Mouse (Mus musculus): ENCODE measurements around the gene Ccdc162. TPM values are rescaled to one million over a fixed set of nuclear protein-coding genes. Genes with fewer than 3 reads are reported as not detected.

Ccdc162 gene
- polyA plus RNA-seq, 2 experiments: 1.6 to 2.1 TPM

DNA sequence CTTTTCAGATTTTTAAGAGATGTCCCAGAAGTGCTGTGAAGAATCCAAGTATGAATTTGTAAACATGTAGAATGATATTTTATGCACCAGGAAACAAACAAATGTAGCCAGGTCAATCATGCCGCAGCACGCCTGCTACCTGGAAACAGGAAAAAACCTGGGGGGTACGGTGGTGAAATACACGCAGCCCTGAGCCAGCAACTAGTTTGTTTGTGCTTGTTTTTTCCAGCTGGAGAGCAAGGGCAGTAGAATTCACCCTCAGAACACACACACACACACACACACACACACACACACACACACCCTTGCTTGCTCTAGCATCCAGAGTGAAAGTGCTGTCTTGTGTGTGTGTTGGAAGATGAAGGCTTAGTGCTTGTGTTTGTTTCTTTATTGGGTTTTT lies 225.3 kb downstream of the Ccdc162 start:
- peaks cover 14% of the 10 kb centered on the region for H3K4me1 ChIP-seq (ENCODE audit: control insufficient read depth, insufficient read depth, low read length)
- WGBS: 36% methylated on average over 4 of the region's 4 CpGs
- no peak overlapping the region for H3K27ac ChIP-seq (replicated peaks; ENCODE audit: low read depth, low read length)
- no peaks in the 10 kb centered on the region for H3K27me3 ChIP-seq (ENCODE audit: control insufficient read depth, insufficient read depth, low read length)
- DNase-seq (ENCODE audit: low spot score) (no peak), ATAC-seq (ENCODE audit: low FRiP score, low read depth) (no peak)
- no peak overlapping the region for H3K9ac ChIP-seq (ENCODE audit: low read depth, low read length, severe bottlenecking)
- H3K9me3 ChIP-seq (ENCODE audit: control insufficient read depth, low read length): no peaks in the 10 kb centered on the region
- no peak overlapping the region for H3K4me2 ChIP-seq (replicated peaks; ENCODE audit: low read depth, low read length, severe bottlenecking)
- no peak overlapping the region for H3K4me3 ChIP-seq (replicated peaks; ENCODE audit: low read length)
- H3K36me3 ChIP-seq (ENCODE audit: control insufficient read depth, insufficient read depth, low read length): peaks cover 23% of the 10 kb centered on the region
- TF ChIP-seq POLR2A (IDR thresholded peaks at IDR 0.05; ENCODE audit: borderline replicate concordance, extremely low read depth, insufficient read depth, insufficient read length): no peak

- 0 out of 2 replicates have a peak, but pooled peaks have one; percentile 17 for TF ChIP-seq POLR2A (IDR thresholded peaks at IDR 0.05; ENCODE audit: borderline replicate concordance, extremely low read depth, insufficient read depth, insufficient read length)
- Histone ChIP-seq H3K27me3 (ENCODE audit: control insufficient read depth, insufficient read depth, low read length) (no peaks in the 10 kb centered on the region), H3K4me2 (replicated peaks; ENCODE audit: low read depth, low read length, severe bottlenecking) (peak overlapping the region; percentile 100), H3K4me1 (ENCODE audit: control insufficient read depth, insufficient read depth, low read length) (peaks cover 14% of the 10 kb centered on the region), H3K9me3 (ENCODE audit: control insufficient read depth, low read length) (no peaks in the 10 kb centered on the region), H3K27ac (replicated peaks; ENCODE audit: low read depth, low read length) (no peak overlapping the region), H3K4me3 (replicated peaks; ENCODE audit: low read length) (peak overlapping the region; percentile 62), H3K36me3 (ENCODE audit: control insufficient read depth, insufficient read depth, low read length) (peaks cover 29% of the 10 kb centered on the region), H3K9ac (ENCODE audit: low read depth, low read length, severe bottlenecking) (peak overlapping the region; percentile 73)
- DNase-seq (ENCODE audit: low spot score) (no peak), ATAC-seq (ENCODE audit: low FRiP score, low read depth) (no peak; the same call in 1 of the 2 replicates)
- under 1% methylated on average over 29 of the region's 29 CpGs for WGBS
Observed at GRCm38 (mm10) chr10:41490518-41490873, 225.9 kb downstream of the Ccdc162 start.

DNA sequence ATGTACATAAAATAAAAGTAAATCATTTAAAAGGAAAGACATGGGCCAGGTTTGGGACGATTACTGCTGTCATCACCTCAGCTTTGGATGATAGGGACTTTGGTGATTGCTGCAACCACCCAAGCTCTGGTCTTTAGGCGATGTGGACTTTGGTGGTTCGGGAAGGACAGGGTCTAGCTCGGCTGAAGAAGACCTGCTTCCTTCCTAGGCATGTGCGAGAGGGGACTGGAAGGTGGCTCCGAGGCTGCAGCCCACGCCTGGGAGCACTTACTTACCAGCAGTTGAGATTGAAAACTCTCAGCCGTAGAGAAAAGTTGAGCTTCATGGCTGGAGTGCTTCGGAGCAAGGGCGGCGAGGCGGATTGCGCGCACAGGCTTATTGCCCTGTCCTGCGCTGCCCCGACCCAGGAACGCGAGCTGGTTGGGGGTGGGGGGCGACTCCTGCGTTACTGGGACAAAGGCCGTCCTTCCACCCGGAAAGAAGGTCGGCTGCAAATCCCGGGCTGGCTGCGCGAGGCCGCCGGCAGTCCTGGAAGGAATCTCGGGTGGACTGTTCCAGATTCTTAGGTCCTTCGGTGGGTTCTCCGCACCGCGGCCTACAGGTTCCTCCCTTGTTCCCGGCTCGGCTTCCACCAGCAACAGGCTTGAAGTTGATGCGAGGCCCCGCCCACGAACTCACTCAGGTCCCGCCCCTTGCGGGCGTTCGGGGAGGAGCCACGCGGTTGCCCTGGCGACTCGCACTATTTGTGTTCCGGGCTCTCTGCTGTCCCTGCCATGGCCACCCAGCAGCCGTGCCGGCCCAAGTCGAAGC lies 226.5 kb downstream of the Ccdc162 start, which contains the start of the genes Smpd2 and Ppil6:
Gene Smpd2 (minus strand): TSS at position 662 of the 810 bp plus-strand sequence.
Gene Ppil6 (plus strand): TSS at position 732 of the 810 bp plus-strand sequence.
- DNase-seq (ENCODE audit: low spot score) (peak; percentile 91), ATAC-seq (ENCODE audit: low FRiP score, low read depth) (peak; percentile 94)
- Histone ChIP-seq H3K4me3 (replicated peaks; ENCODE audit: low read length) (peak within 1 kb of the TSS; percentile 62), H3K4me1 (ENCODE audit: control insufficient read depth, insufficient read depth, low read length) (peaks cover 14% of the 10 kb centered on the region), H3K36me3 (ENCODE audit: control insufficient read depth, insufficient read depth, low read length) (peaks cover 35% of the 10 kb centered on the region), H3K9ac (ENCODE audit: low read depth, low read length, severe bottlenecking) (peak within 1 kb of the TSS; percentile 73), H3K9me3 (ENCODE audit: control insufficient read depth, low read length) (no peaks in the 10 kb centered on the region), H3K27ac (replicated peaks; ENCODE audit: low read depth, low read length) (peak within 1 kb of the TSS; percentile 76), H3K27me3 (ENCODE audit: control insufficient read depth, insufficient read depth, low read length) (no peaks in the 10 kb centered on the region), H3K4me2 (replicated peaks; ENCODE audit: low read depth, low read length, severe bottlenecking) (peak within 1 kb of the TSS; percentile 100)
- no peak for TF ChIP-seq POLR2A (IDR thresholded peaks at IDR 0.05; ENCODE audit: borderline replicate concordance, extremely low read depth, insufficient read depth, insufficient read length)
- 1% methylated on average over 32 of the region's 50 CpGs for WGBS

DNA sequence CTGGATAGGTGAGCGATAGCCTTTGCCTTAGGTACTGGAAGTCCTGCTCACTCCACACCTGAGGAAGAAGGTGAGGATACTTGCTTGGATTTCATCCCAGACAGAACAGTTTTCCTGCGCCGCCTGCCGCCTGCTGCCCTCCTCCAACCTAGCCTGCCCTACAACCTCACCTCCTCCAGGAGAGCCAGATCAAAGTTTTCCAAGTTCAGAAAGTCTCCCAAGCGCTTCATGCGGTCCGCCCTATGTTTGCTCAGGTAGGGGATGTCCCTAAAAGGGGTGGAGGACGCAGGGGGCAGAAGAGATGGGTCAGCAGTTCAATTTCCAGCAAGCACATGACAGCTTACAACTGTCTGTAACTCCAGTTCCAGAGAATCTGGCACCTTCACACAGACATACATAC lies 227.1 kb downstream of the Ccdc162 start:
- 17% methylated on average over 8 of the region's 8 CpGs for WGBS
- peaks cover 40% of the 10 kb centered on the region for H3K36me3 ChIP-seq (ENCODE audit: control insufficient read depth, insufficient read depth, low read length)
- H3K27me3 ChIP-seq (ENCODE audit: control insufficient read depth, insufficient read depth, low read length): no peaks in the 10 kb centered on the region
- H3K4me2 ChIP-seq (replicated peaks; ENCODE audit: low read depth, low read length, severe bottlenecking): peak overlapping the region; percentile 100
- peak overlapping the region; percentile 62 for H3K4me3 ChIP-seq (replicated peaks; ENCODE audit: low read length)
- DNase-seq (ENCODE audit: low spot score): no peak
- no peak for ATAC-seq (ENCODE audit: low FRiP score, low read depth)
- H3K4me1 ChIP-seq (ENCODE audit: control insufficient read depth, insufficient read depth, low read length): peaks cover 14% of the 10 kb centered on the region
- no peak for TF ChIP-seq POLR2A (IDR thresholded peaks at IDR 0.05; ENCODE audit: borderline replicate concordance, extremely low read depth, insufficient read depth, insufficient read length)
- H3K9me3 ChIP-seq (ENCODE audit: control insufficient read depth, low read length): no peaks in the 10 kb centered on the region
- H3K27ac ChIP-seq (replicated peaks; ENCODE audit: low read depth, low read length): no peak overlapping the region
- H3K9ac ChIP-seq (ENCODE audit: low read depth, low read length, severe bottlenecking): peak overlapping the region; percentile 73

DNA sequence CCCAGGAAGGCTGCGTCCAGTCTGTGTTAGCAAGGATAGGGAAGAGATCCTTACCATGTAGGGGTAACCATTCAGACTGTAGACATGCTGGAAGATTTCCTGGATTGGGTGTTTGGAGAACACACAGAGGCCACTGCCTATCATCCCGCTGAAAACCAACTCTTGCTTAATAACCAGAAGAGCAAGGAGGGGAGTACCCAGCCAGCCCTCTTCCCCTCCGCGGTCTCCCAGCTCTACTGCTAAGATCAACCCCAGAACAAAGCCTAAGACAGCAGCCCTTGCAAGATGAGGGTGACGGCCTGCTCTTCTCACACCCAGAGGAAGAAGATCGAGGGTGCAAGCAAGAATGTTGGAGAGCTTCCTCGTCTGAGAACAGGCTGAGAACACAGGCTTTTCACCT lies 227.6 kb downstream of the Ccdc162 start:
- H3K4me3 ChIP-seq (replicated peaks; ENCODE audit: low read length): peak overlapping the region; percentile 62

More for the DNA sequence above, 227.6 kb downstream of the Ccdc162 start:
- H3K27ac ChIP-seq (replicated peaks; ENCODE audit: low read depth, low read length): no peak overlapping the region
- WGBS: 45% methylated on average over 7 of the region's 7 CpGs
- no peak for DNase-seq (ENCODE audit: low spot score)
- peaks cover 44% of the 10 kb centered on the region for H3K36me3 ChIP-seq (ENCODE audit: control insufficient read depth, insufficient read depth, low read length)
- H3K4me2 ChIP-seq (replicated peaks; ENCODE audit: low read depth, low read length, severe bottlenecking): peak overlapping the region; percentile 100
- ATAC-seq (ENCODE audit: low FRiP score, low read depth): no peak
- peaks cover 14% of the 10 kb centered on the region for H3K4me1 ChIP-seq (ENCODE audit: control insufficient read depth, insufficient read depth, low read length)
- no peaks in the 10 kb centered on the region for H3K9me3 ChIP-seq (ENCODE audit: control insufficient read depth, low read length)
- no peaks in the 10 kb centered on the region for H3K27me3 ChIP-seq (ENCODE audit: control insufficient read depth, insufficient read depth, low read length)
- H3K9ac ChIP-seq (ENCODE audit: low read depth, low read length, severe bottlenecking): peak overlapping the region; percentile 73
- no peak for TF ChIP-seq POLR2A (IDR thresholded peaks at IDR 0.05; ENCODE audit: borderline replicate concordance, extremely low read depth, insufficient read depth, insufficient read length)

Small RNA genes lying within 50 kb of the gene (microRNA-seq; reads per million reads assigned to microRNA genes)
- gene Mir3473b: not detected

Other genes starting within 250 kb of the Ccdc162 start
- gene Mical1, start 240.3 kb downstream of the Ccdc162 start, polyA plus RNA-seq (2012; rRNA removed): 53.8 and 66.0 TPM in 2 replicates
- gene Mical1, start 240.3 kb downstream of the Ccdc162 start, polyA plus RNA-seq (2014; fragmentation: Nextera tagmentation; extraction: Ambion mirVana): 39.5 and 40.2 TPM in 2 replicates
- 75.2 and 86.8 TPM in 2 replicates for gene Smpd2, start 226.3 kb downstream of the Ccdc162 start, polyA plus RNA-seq (2012; rRNA removed)
- 46.2 and 49.8 TPM in 2 replicates for gene Smpd2, start 226.3 kb downstream of the Ccdc162 start, polyA plus RNA-seq (2014; fragmentation: Nextera tagmentation; extraction: Ambion mirVana)
- 0.29 and 0.58 TPM in 2 replicates for gene Ppil6, start 226.2 kb downstream of the Ccdc162 start, polyA plus RNA-seq (2012; rRNA removed)
- 0.52 and 1.1 TPM in 2 replicates for gene Ppil6, start 226.2 kb downstream of the Ccdc162 start, polyA plus RNA-seq (2014; fragmentation: Nextera tagmentation; extraction: Ambion mirVana)
- 160 and 192 TPM in 2 replicates for gene Cd164, start 197.2 kb downstream of the Ccdc162 start, polyA plus RNA-seq (2012; rRNA removed)
- gene Cd164, start 197.2 kb downstream of the Ccdc162 start, polyA plus RNA-seq (2014; fragmentation: Nextera tagmentation; extraction: Ambion mirVana): 200 and 209 TPM in 2 replicates
- 10.8 and 13.2 TPM in 2 replicates for gene Cep57l1, start 93.2 kb upstream of the Ccdc162 start, polyA plus RNA-seq (2012; rRNA removed)
- gene Cep57l1, start 93.2 kb upstream of the Ccdc162 start, polyA plus RNA-seq (2014; fragmentation: Nextera tagmentation; extraction: Ambion mirVana): 16.8 and 20.4 TPM in 2 replicates
- gene Sesn1, start 93.3 kb upstream of the Ccdc162 start, polyA plus RNA-seq (2012; rRNA removed): 32.4 and 37.0 TPM in 2 replicates
- 42.9 and 46.8 TPM in 2 replicates for gene Sesn1, start 93.3 kb upstream of the Ccdc162 start, polyA plus RNA-seq (2014; fragmentation: Nextera tagmentation; extraction: Ambion mirVana)